Comparison of ENCODE assay signal across 8 mouse cellular contexts in the genomic region with DNA sequence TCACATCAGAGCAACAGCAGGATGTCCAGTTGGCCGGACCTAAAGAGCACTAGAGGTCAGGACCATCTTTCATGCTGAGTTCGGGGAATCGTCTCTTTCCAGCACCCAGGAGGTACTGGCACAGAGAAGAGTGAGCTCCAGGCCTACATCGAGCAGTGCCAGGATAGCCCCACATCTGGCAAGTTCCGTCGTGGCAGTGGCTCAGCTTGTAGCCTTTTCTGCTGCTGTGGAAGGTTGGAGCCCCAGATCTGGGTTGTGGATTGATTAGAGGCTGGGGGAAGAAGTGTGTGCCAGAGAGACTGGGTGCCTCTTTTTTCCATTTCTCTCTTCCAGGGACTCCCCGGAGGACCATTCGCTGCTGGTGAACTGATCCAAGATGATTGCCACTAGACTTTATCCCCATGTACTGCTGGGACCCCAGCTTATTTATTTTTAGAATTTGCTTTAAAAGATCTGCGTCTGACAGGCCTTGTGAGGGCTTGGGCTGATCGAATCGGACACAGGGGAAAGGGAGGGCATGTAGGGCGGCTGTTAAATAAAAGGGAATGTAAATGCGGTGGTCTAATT. TPM values are rescaled to one million over a fixed set of nuclear protein-coding genes. Genes with fewer than 3 reads are reported as not detected.
A peak's percentile ranks its signal among the peaks of the same experiment; 100 is the strongest.
DNase-seq lines count a peak whose midpoint lies in the region; ATAC-seq and TF ChIP-seq lines count a peak whose summit lies in the region.

No protein-coding gene starts in this region.

- H3K4me2 ChIP-seq in intestine, embryonic 16.5 days (ENCODE audit: low read depth, low read length) = peak overlapping the region; percentile 91
- peak overlapping the region; percentile 94 for H3K4me2 ChIP-seq in midbrain, postnatal 0 days (ENCODE audit: low read depth, low read length, poor library complexity, severe bottlenecking)

- no peak for TF ChIP-seq CTCF in midbrain, postnatal 0 days (IDR thresholded peaks at IDR 0.05)

- H3K9ac ChIP-seq in intestine, embryonic 16.5 days (ENCODE audit: low read depth, low read length) = peak overlapping the region; percentile 77
- H3K9ac ChIP-seq in midbrain, postnatal 0 days (replicated peaks; ENCODE audit: low read length, poor library complexity, severe bottlenecking) = peak overlapping the region; percentile 70; the same call in 1 of the 2 replicates

- peak overlapping the region; percentile 70 for H3K4me3 ChIP-seq in embryonic facial prominence, embryonic 10.5 days
- peak overlapping the region; percentile 76 for H3K4me3 ChIP-seq in intestine, embryonic 16.5 days (ENCODE audit: low read length)
- H3K4me3 ChIP-seq in midbrain, postnatal 0 days (ENCODE audit: low read depth, low read length) = peak overlapping the region; percentile 67

- no peaks in the 10 kb centered on the region for H3K27me3 ChIP-seq in embryonic facial prominence, embryonic 10.5 days (replicated peaks; ENCODE audit: low read depth, poor library complexity, severe bottlenecking)
- no peaks in the 10 kb centered on the region for H3K27me3 ChIP-seq in intestine, embryonic 16.5 days (replicated peaks; ENCODE audit: control insufficient read depth, insufficient read depth, low read length)
- no peaks in the 10 kb centered on the region for H3K27me3 ChIP-seq in midbrain, postnatal 0 days (ENCODE audit: insufficient read depth, low read length)

- peaks cover 48% of the 10 kb centered on the region for H3K36me3 ChIP-seq in embryonic facial prominence, embryonic 10.5 days (replicated peaks)
- H3K36me3 ChIP-seq in intestine, embryonic 16.5 days (ENCODE audit: control insufficient read depth, insufficient read depth, low read length) = 0 out of 2 replicates have a peak, but pooled peaks cover 2% of the 10 kb centered on the region
- H3K36me3 ChIP-seq in midbrain, postnatal 0 days (ENCODE audit: insufficient read depth, low read length) = peaks cover 35% of the 10 kb centered on the region

- H3K9me3 ChIP-seq in embryonic facial prominence, embryonic 10.5 days = no peaks in the 10 kb centered on the region
- no peaks in the 10 kb centered on the region for H3K9me3 ChIP-seq in intestine, embryonic 16.5 days (ENCODE audit: control insufficient read depth, low read length)
- H3K9me3 ChIP-seq in midbrain, postnatal 0 days (ENCODE audit: low read length) = no peaks in the 10 kb centered on the region

- ATAC-seq in intestine, embryonic 16.5 days = no peak
- ATAC-seq in midbrain, postnatal 0 days (ENCODE audit: low FRiP score) = no peak

- peak; percentile 29 for DNase-seq in kidney, adult 11 months
- DNase-seq in kidney, postnatal 4 days = no peak
- DNase-seq in embryonic facial prominence, embryonic 10.5 days (ENCODE audit: low spot score) = no peak
- DNase-seq in midbrain, postnatal 0 days (ENCODE audit: low spot score) = no peak
- DNase-seq in urinary bladder, adult 18-20 months (ENCODE audit: low spot score in 2 of 2) = no peak
- no peak for DNase-seq in layer of hippocampus, adult 9-10 months (ENCODE audit: low spot score)
- no peak for DNase-seq in B cell, adult 2 months

- H3K4me1 ChIP-seq in embryonic facial prominence, embryonic 10.5 days = peaks cover 22% of the 10 kb centered on the region
- H3K4me1 ChIP-seq in intestine, embryonic 16.5 days (ENCODE audit: control insufficient read depth, insufficient read depth, low read length) = peaks cover 4% of the 10 kb centered on the region; the same call in 1 of the 2 replicates
- H3K4me1 ChIP-seq in midbrain, postnatal 0 days (ENCODE audit: insufficient read depth, low read length) = no peaks in the 10 kb centered on the region

- peak overlapping the region; percentile 81 for H3K27ac ChIP-seq in embryonic facial prominence, embryonic 10.5 days (replicated peaks)
- H3K27ac ChIP-seq in intestine, embryonic 16.5 days (ENCODE audit: low read length) = 0 out of 2 replicates have a peak overlapping the region, but pooled peaks have one; percentile 13
- H3K27ac ChIP-seq in midbrain, postnatal 0 days (ENCODE audit: low read depth, low read length) = peak overlapping the region; percentile 86

- WGBS in embryonic facial prominence, embryonic 10.5 days = 35% methylated on average over 13 of the region's 13 CpGs
- WGBS in intestine, embryonic 16.5 days = 34% methylated on average over 13 of the region's 13 CpGs
- WGBS in midbrain, postnatal 0 days = 29% methylated on average over 13 of the region's 13 CpGs

RNA-seq across cellular contexts. Expression of gene Pnpla6, which starts 0.4 kb away (rescaled TPM):
- polyA plus RNA-seq in embryonic facial prominence, embryonic 10.5 days (2016; fragmentation: Nextera tagmentation; extraction: Ambion mirVana) = 20.7 and 24.8 TPM in 2 replicates
- 39.9 and 43.3 TPM in 2 replicates for polyA plus RNA-seq in intestine, embryonic 16.5 days (2015; fragmentation: Nextera tagmentation; extraction: Ambion mirVana)
- total RNA-seq in midbrain, postnatal 0 days (2014; rRNA removed) = 57.0 and 57.5 TPM in 2 replicates
- polyA plus RNA-seq in midbrain, postnatal 0 days (2015; fragmentation: Nextera tagmentation; extraction: Ambion mirVana) = 35.5 and 36.8 TPM in 2 replicates

RNA-seq across cellular contexts. Expression of gene Mcoln1, which starts 14.5 kb away (rescaled TPM):
- polyA plus RNA-seq in embryonic facial prominence, embryonic 10.5 days (2016; fragmentation: Nextera tagmentation; extraction: Ambion mirVana) = 63.2 and 65.0 TPM in 2 replicates
- 73.6 and 94.9 TPM in 2 replicates for polyA plus RNA-seq in intestine, embryonic 16.5 days (2015; fragmentation: Nextera tagmentation; extraction: Ambion mirVana)
- total RNA-seq in midbrain, postnatal 0 days (2014; rRNA removed) = 93.8 and 116 TPM in 2 replicates
- 108 and 117 TPM in 2 replicates for polyA plus RNA-seq in midbrain, postnatal 0 days (2015; fragmentation: Nextera tagmentation; extraction: Ambion mirVana)

RNA-seq across cellular contexts. Expression of gene Zfp358, which starts 21.8 kb away (rescaled TPM):
- 68.4 and 70.8 TPM in 2 replicates for polyA plus RNA-seq in embryonic facial prominence, embryonic 10.5 days (2016; fragmentation: Nextera tagmentation; extraction: Ambion mirVana)
- polyA plus RNA-seq in intestine, embryonic 16.5 days (2015; fragmentation: Nextera tagmentation; extraction: Ambion mirVana) = 30.3 and 31.4 TPM in 2 replicates
- 85.5 and 106 TPM in 2 replicates for total RNA-seq in midbrain, postnatal 0 days (2014; rRNA removed)
- 57.1 and 58.3 TPM in 2 replicates for polyA plus RNA-seq in midbrain, postnatal 0 days (2015; fragmentation: Nextera tagmentation; extraction: Ambion mirVana)

RNA-seq across cellular contexts. Expression of gene Tex45, which starts 44.1 kb away (rescaled TPM):
- 0.10 TPM in 1 of 2 replicates, not detected in the other for polyA plus RNA-seq in embryonic facial prominence, embryonic 10.5 days (2016; fragmentation: Nextera tagmentation; extraction: Ambion mirVana)
- polyA plus RNA-seq in intestine, embryonic 16.5 days (2015; fragmentation: Nextera tagmentation; extraction: Ambion mirVana) = not detected in 2 replicates
- total RNA-seq in midbrain, postnatal 0 days (2014; rRNA removed) = 0.47 and 0.55 TPM in 2 replicates
- polyA plus RNA-seq in midbrain, postnatal 0 days (2015; fragmentation: Nextera tagmentation; extraction: Ambion mirVana) = 0.64 and 0.68 TPM in 2 replicates

RNA-seq across cellular contexts. Expression of gene Pex11g, which starts 47.3 kb away (rescaled TPM):
- polyA plus RNA-seq in embryonic facial prominence, embryonic 10.5 days (2016; fragmentation: Nextera tagmentation; extraction: Ambion mirVana) = 4.1 and 4.8 TPM in 2 replicates
- polyA plus RNA-seq in intestine, embryonic 16.5 days (2015; fragmentation: Nextera tagmentation; extraction: Ambion mirVana) = 17.4 and 17.9 TPM in 2 replicates
- total RNA-seq in midbrain, postnatal 0 days (2014; rRNA removed) = 1.8 and 2.2 TPM in 2 replicates
- polyA plus RNA-seq in midbrain, postnatal 0 days (2015; fragmentation: Nextera tagmentation; extraction: Ambion mirVana) = 3.1 and 3.6 TPM in 2 replicates

Comparison
In these comparisons a context has a peak if more than half of its experiments do, and no peak if none do; other contexts are left out.
1. H3K27ac ChIP-seq: peak in every context shown above with its lines; median percentile 86 in midbrain, postnatal 0 days; 81 in embryonic facial prominence, embryonic 10.5 days; 13 in intestine, embryonic 16.5 days.